Mouse (Mus musculus) testis, adult 2 months (tissue): Measurements from ENCODE around the gene Dnajb13.

Experiments used
- CTCF ChIP-seq: fragments of 200-500 bp; IDR thresholded peaks from 2 replicates; pipeline ENCODE4 v1.5.1; 2012; ENCODE audit warnings: low read depth, mild to moderate bottlenecking, inconsistent platforms, low read length, moderate library complexity; ENCODE audit not compliant: control insufficient read depth, insufficient read depth, insufficient replicate concordance
- POLR2A ChIP-seq: fragments of 200-500 bp; IDR thresholded peaks from 2 replicates; pipeline ENCODE4 v1.6.1; 2012; ENCODE audit warnings: low read depth, mild to moderate bottlenecking, inconsistent platforms, low read length, moderate library complexity; ENCODE audit not compliant: control insufficient read depth

DNA sequence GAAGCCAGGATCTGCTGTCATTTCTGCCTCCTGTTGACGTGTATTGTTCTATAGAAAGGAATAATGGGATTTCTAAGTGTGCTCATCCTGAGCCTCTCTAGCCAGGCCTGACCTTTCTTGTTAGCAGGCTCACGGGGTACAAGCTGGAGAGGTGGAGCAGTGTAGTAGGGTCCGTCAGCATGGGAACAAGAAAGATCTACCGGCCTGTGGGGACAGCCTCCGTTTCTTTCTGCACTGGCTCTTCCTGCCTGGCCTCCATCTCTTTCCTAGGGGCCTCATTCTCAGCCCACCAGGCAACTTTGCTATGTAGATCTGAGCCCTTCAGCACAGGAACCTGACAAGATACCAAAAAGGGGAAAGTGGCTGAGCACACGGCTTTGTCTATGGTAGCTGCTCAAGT, 46.0 kb downstream of the Dnajb13 start:
- TF ChIP-seq CTCF: no peak
- no peak for TF ChIP-seq POLR2A
